Mouse (Mus musculus) small intestine, adult 2 months (tissue): ENCODE measurements around the gene Zfp574.

Source experiments
- CTCF ChIP-seq: fragments of 200-500 bp; IDR thresholded peaks from 2 replicates; pipeline ENCODE4 v1.5.1; 2012; ENCODE audit warnings: low read depth, mild to moderate bottlenecking, control low read depth, inconsistent platforms, low read length, moderate library complexity, mixed read lengths; ENCODE audit not compliant: insufficient replicate concordance, insufficient read length; ENCODE audit errors: extremely low read depth
- POLR2A ChIP-seq: fragments of 200-500 bp; IDR thresholded peaks from 2 replicates; pipeline ENCODE4 v1.6.1; 2012; ENCODE audit warnings: low read depth, mild to moderate bottlenecking, control low read depth, inconsistent platforms, low read length, moderate library complexity

- TF ChIP-seq CTCF (no peak), POLR2A (no peak)
These were observed 5.0 kb downstream of the Zfp574 start for GRCm38 (mm10) chr7:25077414-25077755.
